Mouse (Mus musculus): ENCODE measurements around the gene Kpna4.

DNA sequence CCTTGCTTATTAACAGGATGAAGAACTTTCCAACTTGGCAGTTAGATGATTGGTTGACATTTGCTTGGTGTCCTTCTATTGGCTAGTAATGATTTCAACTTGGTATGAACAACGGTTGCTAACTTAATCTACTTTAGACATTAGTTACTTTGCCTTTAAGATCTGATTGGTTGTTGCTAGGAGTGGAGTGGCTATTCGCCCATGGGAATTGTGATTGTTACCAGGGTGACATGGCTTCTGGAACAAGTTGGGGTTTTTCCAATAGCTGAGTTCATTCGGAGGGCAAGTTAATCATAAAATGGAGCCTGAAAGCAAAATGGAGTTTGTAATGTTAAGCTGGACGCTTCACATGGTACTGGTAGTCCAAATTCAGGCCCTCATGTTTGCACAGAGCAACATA lies 13.9 kb upstream of the Kpna4 start:
- no peak for TF ChIP-seq POLR2A (IDR thresholded peaks at IDR 0.05; ENCODE audit: borderline replicate concordance, low read depth, low read length)
- no peak for TF ChIP-seq CTCF (IDR thresholded peaks at IDR 0.05; ENCODE audit: low read depth, low read length)

Data from bone marrow macrophage, adult 2 months (primary cell).